Mouse (Mus musculus) forebrain, embryonic 14.5 days (tissue): ENCODE results near the gene Dio3. TPM values are rescaled to one million over a fixed set of nuclear protein-coding genes. Genes with fewer than 3 reads are reported as not detected.

Source experiments
- ATAC-seq: fragments of 200-750 bp; cut with Nextera tagmentation; 2 replicates; pipeline ENCODE4 v1.8.0; 2017; ENCODE audit warnings: mild to moderate bottlenecking, moderate library complexity
- DNase-seq: peaks from one replicate; pipeline ENCODE4 v3.0.0-alpha.2; 2015; ENCODE audit warnings: low spot score
- H3K27ac ChIP-seq: fragments of 300-500 bp; sonication (generic); 2 replicates; pipeline ENCODE4 v1.5.1; 2014; ENCODE audit warnings: low read depth, mild to moderate bottlenecking, control low read depth, low read length, moderate library complexity
- H3K27me3 ChIP-seq: fragments of 300-500 bp; sonication (generic); replicated peaks from 2 replicates; pipeline ENCODE4 v1.6.1; 2014; ENCODE audit warnings: low read length, control low read depth, mixed read lengths; ENCODE audit not compliant: control insufficient read depth, insufficient read depth
- H3K36me3 ChIP-seq: fragments of 300-500 bp; sonication (generic); 2 replicates; pipeline ENCODE4 v1.6.1; 2014; ENCODE audit warnings: low read length, control low read depth; ENCODE audit not compliant: control insufficient read depth, insufficient read depth
- H3K4me1 ChIP-seq: fragments of 300-500 bp; sonication (generic); 2 replicates; pipeline ENCODE4 v1.6.1; 2014; ENCODE audit warnings: antibody characterized with exemption, low read length, control low read depth; ENCODE audit not compliant: control insufficient read depth, insufficient read depth
- H3K4me2 ChIP-seq: fragments of 300-500 bp; sonication (generic); 2 replicates; pipeline ENCODE4 v1.6.1; 2014; ENCODE audit warnings: mild to moderate bottlenecking, control low read depth, low read length
- H3K4me3 ChIP-seq: fragments of 300-500 bp; sonication (generic); 2 replicates; pipeline ENCODE4 v1.5.1; 2014; ENCODE audit warnings: low read depth, low read length, control low read depth
- H3K9ac ChIP-seq: fragments of 300-500 bp; sonication (generic); 2 replicates; pipeline ENCODE4 v1.6.1; 2014; ENCODE audit warnings: mild to moderate bottlenecking, low read length, control low read depth, moderate library complexity
- H3K9me3 ChIP-seq: fragments of 300-500 bp; sonication (generic); replicated peaks from 2 replicates; pipeline ENCODE4 v1.6.1; 2016; ENCODE audit warnings: low read length, control low read depth, mixed read lengths; ENCODE audit not compliant: control insufficient read depth
- WGBS: fragments of 180-500 bp; shearing (Covaris S2); extraction: QIAGEN DNeasy Blood & Tissue Kit; methylation state at CpG from one replicate; pipeline ENCODE4 v1.1.7; 2014; 5-methylcytosine and 5-hydroxymethylcytosine counted together
- microRNA-seq: library from miRNA; unstranded; fragments of <30 nt; microRNA quantifications from one replicate; pipeline ENCODE4, GENCODE M21; 2016
- polyA plus RNA-seq: library from polyadenylated mRNA; unstranded; fragments of >200 nt; fragmentation: Nextera tagmentation; extraction: Ambion mirVana; gene quantifications from 2 replicates; pipeline ENCODE4 v1.2.1, GENCODE M21; 2014

The Dio3 gene
- polyA plus RNA-seq, 1 experiment from 2014 or later = 1.3 TPM

DNA sequence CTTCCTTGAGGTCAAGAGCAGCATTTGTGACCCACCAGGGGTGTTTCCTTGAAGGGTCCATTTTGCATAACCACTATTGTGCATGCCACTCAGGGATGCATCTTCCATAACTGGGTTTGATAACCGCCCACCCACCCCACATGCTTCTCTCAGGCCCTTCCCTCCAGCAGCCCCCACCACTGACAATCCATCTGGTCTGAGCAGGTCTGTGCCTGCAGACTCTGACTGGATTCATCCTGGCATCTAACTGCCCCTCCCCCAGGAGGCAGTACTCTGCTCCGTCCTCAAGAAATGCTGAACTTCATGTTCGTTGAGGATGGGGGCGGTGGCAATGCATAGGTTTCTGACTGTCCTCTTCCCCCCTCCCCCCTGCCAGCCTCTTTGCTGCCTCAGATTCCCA is 4.9 kb downstream of the Dio3 start:
- Histone ChIP-seq H3K27me3 (peaks cover 65% of the 10 kb centered on the region), H3K4me2 (no peak overlapping the region), H3K4me3 (no peak overlapping the region), H3K9ac (no peak overlapping the region), H3K27ac (no peak overlapping the region), H3K9me3 (no peaks in the 10 kb centered on the region), H3K4me1 (peaks cover 2% of the 10 kb centered on the region; the same call in 1 of the 2 replicates), H3K36me3 (no peaks in the 10 kb centered on the region)
- 11% methylated on average over 4 of the region's 4 CpGs for WGBS
- DNase-seq (no peak), ATAC-seq (no peak)

GRCm38 (mm10) chr12:110292816-110293215 is 13.9 kb downstream of the Dio3 start:
- 90% methylated on average over 5 of the region's 5 CpGs for WGBS
- no peaks in the 10 kb centered on the region for H3K36me3 ChIP-seq
- no peak overlapping the region for H3K4me2 ChIP-seq
- no peak overlapping the region for H3K9ac ChIP-seq
- no peaks in the 10 kb centered on the region for H3K4me1 ChIP-seq
- no peak overlapping the region for H3K4me3 ChIP-seq
- no peaks in the 10 kb centered on the region for H3K9me3 ChIP-seq
- no peaks in the 10 kb centered on the region for H3K27me3 ChIP-seq
- ATAC-seq (no peak), DNase-seq (no peak)
- H3K27ac ChIP-seq = no peak overlapping the region

DNA sequence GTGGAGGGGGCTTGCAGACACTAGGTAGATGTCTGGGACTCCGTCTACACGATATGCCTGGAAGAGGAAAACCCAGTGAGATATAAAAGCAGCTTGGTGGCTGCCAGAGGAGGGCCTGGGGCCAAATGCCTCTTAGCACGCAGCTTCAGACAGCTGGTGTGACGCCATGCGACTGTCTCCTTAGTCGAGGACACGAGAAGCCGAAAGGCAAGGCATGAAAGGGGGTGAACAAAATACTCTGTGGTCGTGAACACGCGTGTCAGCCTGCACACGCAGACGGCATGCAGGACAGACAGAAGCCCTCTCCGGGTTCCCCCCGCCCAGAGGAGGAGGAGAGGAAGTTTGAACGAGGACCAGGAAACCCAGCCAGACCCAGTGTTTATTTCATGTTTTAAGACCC is 16.0 kb downstream of the Dio3 start:
- no peaks in the 10 kb centered on the region for H3K36me3 ChIP-seq
- no peaks in the 10 kb centered on the region for H3K27me3 ChIP-seq
- no peaks in the 10 kb centered on the region for H3K9me3 ChIP-seq
- no peak overlapping the region for H3K4me2 ChIP-seq
- H3K4me1 ChIP-seq = no peaks in the 10 kb centered on the region
- no peak overlapping the region for H3K4me3 ChIP-seq
- no peak overlapping the region for H3K27ac ChIP-seq
- peak; percentile 54 for DNase-seq
- no peak for ATAC-seq
- 69% methylated on average over 16 of the region's 16 CpGs for WGBS
- no peak overlapping the region for H3K9ac ChIP-seq

DNA sequence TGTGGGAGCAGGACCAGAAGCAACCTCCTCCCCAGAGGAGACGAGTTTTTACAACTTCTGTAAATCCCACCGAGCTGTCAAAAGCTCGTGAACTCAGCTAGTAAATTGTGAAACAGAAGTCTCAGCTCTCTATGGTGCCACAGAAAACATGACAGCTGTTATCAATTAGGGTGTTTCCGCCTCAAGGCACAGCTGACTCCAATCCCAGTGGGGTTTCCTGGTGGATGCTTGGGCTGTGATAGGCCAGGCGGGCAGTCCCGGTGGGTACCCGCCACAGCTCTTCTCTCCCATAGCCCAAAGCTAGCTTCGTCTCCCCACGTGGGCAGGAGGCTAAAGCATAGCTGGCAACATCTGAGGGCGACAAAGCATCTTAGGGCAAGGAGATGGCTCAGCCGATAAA is 19.8 kb downstream of the Dio3 start:
- no peak for ATAC-seq
- Histone ChIP-seq H3K9ac (no peak overlapping the region), H3K9me3 (no peaks in the 10 kb centered on the region), H3K27ac (no peak overlapping the region), H3K4me2 (no peak overlapping the region), H3K4me1 (no peaks in the 10 kb centered on the region), H3K27me3 (no peaks in the 10 kb centered on the region), H3K36me3 (no peaks in the 10 kb centered on the region), H3K4me3 (no peak overlapping the region)
- whole genome bisulfite sequencing = 65% methylated on average over 11 of the region's 11 CpGs
- DNase-seq = peak; percentile 37

DNA sequence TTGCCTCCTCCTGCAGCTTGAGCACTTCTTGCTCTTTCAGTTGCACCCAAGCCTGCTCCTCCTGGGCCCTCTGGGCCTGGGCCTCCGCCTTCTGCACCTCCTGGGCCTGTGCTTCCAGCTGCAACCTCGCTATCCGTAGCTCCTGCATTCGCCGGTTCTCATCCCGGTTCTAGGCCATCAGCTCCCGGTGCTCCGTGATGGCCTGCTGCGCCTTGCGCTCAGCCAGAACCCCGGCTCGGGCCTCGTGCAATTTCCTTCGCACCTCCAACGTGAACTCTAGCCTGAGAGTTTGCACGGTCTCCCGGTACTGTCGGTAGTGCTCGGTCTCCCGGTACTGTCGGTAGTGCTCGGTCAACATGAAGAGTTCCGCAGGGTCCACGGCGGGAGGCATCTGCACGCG is 40.8 kb downstream of the Dio3 start:
- Histone ChIP-seq H3K4me2 (no peak overlapping the region), H3K36me3 (no peaks in the 10 kb centered on the region), H3K4me3 (no peak overlapping the region), H3K9ac (no peak overlapping the region), H3K27ac (no peak overlapping the region), H3K4me1 (no peaks in the 10 kb centered on the region), H3K27me3 (no peaks in the 10 kb centered on the region), H3K9me3 (no peaks in the 10 kb centered on the region)
- no peak for DNase-seq
- 93% methylated on average over 27 of the region's 27 CpGs for WGBS
- ATAC-seq = no peak

Small RNA genes lying within 50 kb of the gene (microRNA-seq; reads per million reads assigned to microRNA genes)
- gene Mir1247 = 12.3 reads per million, percentile 35 among the genes with 10 or more reads in this experiment

Other genes with a start within 250 kb of the Dio3 start
- gene Ppp2r5c, start 168.1 kb downstream of the Dio3 start, polyA plus RNA-seq = 138 and 144 TPM in 2 replicates